Mouse (Mus musculus) bone marrow macrophage, adult 2 months (primary cell): ENCODE measurements around the gene Fmo1. TPM values are rescaled to one million over a fixed set of nuclear protein-coding genes. Genes with fewer than 3 reads are reported as not detected.

Experiments used
- H3K27ac ChIP-seq: 2 replicates; pipeline ENCODE4 v1.5.1; 2012; ENCODE audit warnings: low read depth, low read length; ENCODE audit not compliant: insufficient read depth
- H3K4me1 ChIP-seq: 2 replicates; pipeline ENCODE4 v1.6.1; 2012; ENCODE audit warnings: low read length; ENCODE audit not compliant: control insufficient read depth, insufficient read depth
- H3K4me3 ChIP-seq: 2 replicates; pipeline ENCODE4 v1.5.1; 2012; ENCODE audit warnings: mild to moderate bottlenecking, low read length, moderate library complexity; ENCODE audit not compliant: insufficient read depth
- CTCF ChIP-seq: IDR thresholded peaks from 2 replicates; pipeline ENCODE4 v1.5.1; 2012; ENCODE audit warnings: low read depth, mild to moderate bottlenecking, low read length, moderate library complexity
- POLR2A ChIP-seq: IDR thresholded peaks from 2 replicates; pipeline ENCODE4 v1.6.1; 2012; ENCODE audit warnings: mild to moderate bottlenecking, low read depth, low read length, borderline replicate concordance
- polyA plus RNA-seq: library from polyadenylated mRNA; stranded (reverse); fragments of >200 nt; gene quantifications from 2 replicates; pipeline ENCODE4 v1.2.4, GENCODE M21; 2012; ENCODE audit not compliant: missing spikeins, insufficient read depth, insufficient read length

The Fmo1 gene
- polyA plus RNA-seq, 1 experiment = not detected

GRCm38 (mm10) chr1:162834342-162834741 lies 32.1 kb downstream of the Fmo1 start:
- Histone ChIP-seq H3K27ac (no peak overlapping the region), H3K4me1 (no peaks in the 10 kb centered on the region), H3K4me3 (no peak overlapping the region)
- TF ChIP-seq POLR2A (no peak), CTCF (no peak)

GRCm38 (mm10) chr1:162832574-162832953 lies 33.8 kb downstream of the Fmo1 start:
- TF ChIP-seq POLR2A (no peak), CTCF (no peak)
- Histone ChIP-seq H3K4me1 (no peaks in the 10 kb centered on the region), H3K27ac (no peak overlapping the region)

GRCm38 (mm10) chr1:162831838-162832573 lies 34.4 kb downstream of the Fmo1 start:
- Histone ChIP-seq H3K4me1 (no peaks in the 10 kb centered on the region), H3K4me3 (no peak overlapping the region), H3K27ac (no peak overlapping the region)
- TF ChIP-seq CTCF (no peak), POLR2A (no peak)

More at GRCm38 (mm10) chr1:162832574-162832953, 33.8 kb downstream of the Fmo1 start:
- H3K4me3 ChIP-seq = no peak overlapping the region

- no peak for TF ChIP-seq CTCF
- no peak for TF ChIP-seq POLR2A
- Histone ChIP-seq H3K27ac (no peak overlapping the region), H3K4me1 (no peaks in the 10 kb centered on the region), H3K4me3 (no peak overlapping the region)
Measured at GRCm38 (mm10) chr1:162819280-162819679, 47.1 kb downstream of the Fmo1 start.

- H3K27ac ChIP-seq = no peak overlapping the region
- H3K4me1 ChIP-seq = no peaks in the 10 kb centered on the region
- TF ChIP-seq POLR2A (no peak), CTCF (no peak)
- H3K4me3 ChIP-seq = no peak overlapping the region
Measured at GRCm38 (mm10) chr1:162815381-162816127, 50.9 kb downstream of the Fmo1 start.

GRCm38 (mm10) chr1:162814932-162815331 lies 51.5 kb downstream of the Fmo1 start:
- H3K4me1 ChIP-seq = no peaks in the 10 kb centered on the region
- no peak overlapping the region for H3K4me3 ChIP-seq
- TF ChIP-seq POLR2A (no peak), CTCF (no peak)
- H3K27ac ChIP-seq = no peak overlapping the region

GRCm38 (mm10) chr1:162813836-162814156 lies 52.6 kb downstream of the Fmo1 start, which contains the start of gene Fmo4:
Gene Fmo4 (minus strand): TSS chr1:162813972.
- Histone ChIP-seq H3K4me3 (peak within 1 kb of the TSS; percentile 21; the same call in 1 of the 2 replicates), H3K27ac (no peak within 1 kb of the TSS), H3K4me1 (no peaks in the 10 kb centered on the region)
- TF ChIP-seq POLR2A (no peak), CTCF (peak; percentile 42; the same call in 1 of the 2 replicates)

- no peak overlapping the region for H3K27ac ChIP-seq
- H3K4me1 ChIP-seq = no peaks in the 10 kb centered on the region
- no peak for TF ChIP-seq CTCF
- TF ChIP-seq POLR2A = no peak
- peak overlapping the region; percentile 21; the same call in 1 of the 2 replicates for H3K4me3 ChIP-seq
Measured at GRCm38 (mm10) chr1:162813143-162813835, 53.1 kb downstream of the Fmo1 start.

- H3K4me3 ChIP-seq = no peak overlapping the region
- TF ChIP-seq CTCF (no peak), POLR2A (no peak)
- no peak overlapping the region for H3K27ac ChIP-seq
- no peaks in the 10 kb centered on the region for H3K4me1 ChIP-seq
Measured at GRCm38 (mm10) chr1:162808541-162808940, 57.9 kb downstream of the Fmo1 start.

- no peak overlapping the region for H3K27ac ChIP-seq
- no peak for TF ChIP-seq POLR2A
- TF ChIP-seq CTCF = no peak
- no peak overlapping the region for H3K4me3 ChIP-seq
- H3K4me1 ChIP-seq = no peaks in the 10 kb centered on the region
Measured at GRCm38 (mm10) chr1:162807441-162807840, 59.0 kb downstream of the Fmo1 start.
